Mouse (Mus musculus) urinary bladder, postnatal 14 days (tissue): ENCODE measurements around the gene Grb2.

Experiments used
- DNase-seq: peaks from one replicate; pipeline ENCODE4 v3.0.0; 2021; ENCODE audit warnings: low spot score

Grb2 gene

DNA sequence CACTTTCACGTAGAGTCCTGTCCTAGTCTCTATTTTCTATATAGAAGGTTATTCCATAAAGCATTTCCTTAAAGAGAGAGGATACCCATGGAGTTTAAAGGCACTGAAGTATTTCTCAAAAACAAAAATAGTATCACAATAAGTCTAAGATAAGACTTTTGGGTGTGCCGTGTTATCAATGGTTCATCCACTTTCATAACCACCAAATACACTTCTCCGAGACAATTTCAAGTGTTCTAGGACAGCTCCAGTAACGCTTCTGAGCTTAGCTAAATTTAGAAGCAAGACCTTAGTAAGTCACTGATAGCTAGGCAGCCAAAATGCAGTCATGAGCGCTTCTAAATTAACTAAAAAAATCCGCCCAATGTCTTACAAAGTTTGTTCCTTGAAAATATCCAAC lies 22.0 kb downstream of the Grb2 start:
- DNase-seq: no peak

DNA sequence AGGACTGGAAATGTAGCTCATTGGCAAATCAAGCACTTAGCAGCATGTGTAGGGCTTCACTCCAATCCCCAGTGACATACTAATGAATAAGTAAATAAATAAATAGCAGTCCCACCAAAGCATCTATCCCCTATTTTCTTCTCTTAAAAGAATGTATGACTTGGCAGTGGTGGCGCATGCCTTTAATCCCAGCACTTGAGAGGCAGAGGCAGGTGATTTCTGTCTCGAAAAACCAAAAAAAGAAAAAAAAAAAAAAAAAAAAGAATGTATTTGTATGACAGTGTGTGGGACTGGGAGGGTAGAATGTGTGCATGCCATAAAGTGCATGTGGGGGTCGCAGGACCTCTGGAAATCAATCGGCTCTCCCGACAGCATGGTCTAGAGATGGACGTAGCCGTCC lies 22.4 kb downstream of the Grb2 start:
- no peak for DNase-seq

DNA sequence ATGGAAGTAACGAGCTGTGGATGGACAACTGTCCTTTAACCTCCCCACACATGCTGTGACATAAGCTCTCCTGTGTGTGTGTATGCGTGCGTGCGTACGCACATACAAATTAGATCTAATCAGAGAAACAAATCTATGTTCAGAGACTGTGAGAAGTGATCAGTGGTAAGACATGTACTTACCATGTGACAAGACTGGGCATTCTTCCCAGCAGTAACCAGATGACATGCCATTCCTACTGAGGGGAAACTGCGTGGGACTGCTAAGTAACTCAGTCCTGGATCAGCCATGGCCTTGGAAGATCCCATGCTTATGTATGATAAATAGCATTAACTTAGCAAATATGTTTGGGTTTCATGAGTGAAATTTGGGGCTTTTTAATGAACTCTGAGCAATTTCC lies 23.5 kb downstream of the Grb2 start:
- DNase-seq: no peak

DNA sequence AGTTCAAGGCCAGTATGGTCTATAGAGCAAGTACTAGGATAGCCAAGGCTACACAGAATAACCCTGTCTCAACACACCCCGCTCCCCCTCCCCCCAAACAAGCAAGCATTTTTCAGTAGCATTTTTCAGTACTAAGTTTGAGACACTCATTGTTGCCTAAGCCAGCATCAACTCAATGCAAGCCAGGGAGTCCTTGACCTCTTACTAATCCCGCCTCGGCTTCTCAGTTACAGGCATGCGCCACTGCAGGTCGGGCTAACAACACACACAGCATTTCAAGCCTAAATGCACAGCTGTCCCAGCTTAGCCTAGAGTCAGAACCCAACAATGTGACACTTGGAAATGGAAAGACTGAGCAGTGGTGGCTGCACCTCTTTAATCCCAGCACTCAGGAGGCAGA lies 25.1 kb downstream of the Grb2 start:
- no peak for DNase-seq

DNA sequence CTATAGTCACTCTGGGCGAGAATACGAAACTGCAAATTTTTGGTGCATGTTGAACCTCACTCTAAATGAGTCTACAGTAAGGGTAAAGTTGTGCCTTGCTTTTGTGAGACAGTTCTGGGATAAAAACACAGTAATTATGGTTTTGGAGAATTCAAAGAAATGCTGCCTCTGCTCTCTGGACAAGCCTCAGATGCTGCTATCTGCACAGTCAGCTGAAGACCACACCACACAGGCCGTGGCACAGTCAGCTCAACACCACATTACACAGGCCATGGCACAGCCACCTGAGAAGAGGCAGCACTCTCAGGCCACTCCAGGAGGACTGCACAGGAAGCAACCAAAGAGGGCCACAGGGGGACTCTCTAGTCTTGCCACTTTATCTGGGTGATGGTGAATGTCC lies 26.0 kb downstream of the Grb2 start:
- no peak for DNase-seq

DNA sequence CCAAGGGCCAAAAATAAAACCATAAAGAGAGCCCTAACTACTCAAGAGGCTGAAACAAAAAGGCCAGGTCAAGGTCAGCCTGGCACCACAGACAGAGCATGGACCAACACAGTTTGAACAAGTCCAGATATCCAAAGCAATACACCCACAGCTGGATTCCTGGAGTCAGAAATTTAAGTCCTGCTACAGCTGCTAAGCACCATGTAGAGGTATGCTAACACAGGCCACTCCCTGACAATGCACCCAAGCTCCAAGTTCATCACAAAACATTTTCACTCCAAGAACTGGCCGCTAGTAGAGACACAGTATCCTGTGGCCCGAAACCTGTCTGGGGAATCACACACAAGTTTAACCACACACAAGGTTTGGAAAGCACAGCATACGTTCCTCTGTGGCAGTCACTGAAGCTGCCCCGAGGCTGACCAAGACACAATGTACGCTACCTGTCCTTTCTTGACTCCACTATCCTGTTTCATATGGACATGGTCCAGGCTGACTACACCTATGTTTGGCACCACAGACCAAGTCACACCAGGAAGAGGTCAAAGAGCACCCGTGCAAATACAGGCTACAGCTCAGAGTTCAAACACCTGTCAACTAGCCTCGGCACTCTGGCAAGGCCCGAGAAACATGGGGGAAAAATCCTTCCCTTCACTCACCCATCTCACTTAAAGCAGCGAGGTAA lies 28.7 kb downstream of the Grb2 start:
- no peak for DNase-seq

DNA sequence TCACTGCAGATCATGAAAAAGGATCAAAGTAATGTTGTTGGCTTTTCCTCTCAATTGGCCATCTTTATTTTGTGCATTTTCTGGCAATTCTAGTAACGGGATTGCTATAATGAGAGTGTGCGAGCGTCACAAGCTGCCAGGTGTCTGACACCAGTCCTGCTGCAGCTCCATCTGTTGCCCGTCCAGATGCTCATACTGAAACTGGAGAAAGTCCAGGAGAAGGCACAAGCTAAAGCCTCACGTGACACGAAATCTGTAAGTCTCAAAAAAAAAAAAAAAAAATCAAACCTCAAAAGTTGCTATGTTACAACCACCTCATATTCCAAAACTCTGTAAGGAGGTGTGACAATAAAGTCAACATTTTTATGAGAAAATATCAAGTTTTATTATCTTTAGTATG lies 29.5 kb downstream of the Grb2 start:
- no peak for DNase-seq

DNA sequence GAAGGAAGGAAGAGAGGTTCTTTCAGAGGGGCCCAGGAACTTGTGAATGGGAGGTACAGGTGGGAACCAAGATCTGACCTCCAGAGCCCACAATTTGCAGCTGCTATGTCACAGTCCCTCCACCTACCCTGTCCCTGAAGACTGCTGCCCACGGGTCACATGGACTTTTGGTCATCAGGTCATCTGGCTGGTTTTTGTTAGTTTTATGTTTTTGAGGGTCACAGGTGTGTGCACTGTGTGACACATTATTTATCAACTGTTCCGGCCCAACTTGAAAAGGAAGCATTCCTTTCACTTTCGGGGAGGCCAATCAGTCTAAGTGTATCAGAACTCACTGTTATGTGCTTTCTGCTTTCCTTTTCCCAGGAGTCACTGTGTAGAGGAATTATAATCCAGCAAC lies 30.9 kb downstream of the Grb2 start:
- no peak for DNase-seq

DNA sequence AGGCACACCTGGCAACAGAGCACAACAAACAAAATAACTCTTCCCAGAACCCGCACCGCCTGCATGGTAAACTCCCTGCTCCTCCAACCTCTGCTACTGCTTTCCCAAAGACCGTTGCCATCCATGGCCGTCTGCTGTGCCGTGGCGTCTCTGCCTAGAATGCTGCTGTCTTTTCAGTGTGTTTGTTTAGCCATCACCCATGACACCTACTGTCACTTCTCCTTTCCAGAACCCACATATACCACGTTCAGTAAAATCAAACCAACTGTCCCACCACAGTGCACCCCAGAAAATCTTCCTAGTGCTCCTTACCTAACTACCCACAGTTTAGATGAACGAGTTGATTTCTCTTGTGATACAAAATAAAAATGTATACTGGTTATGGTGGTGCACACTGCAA lies 31.7 kb downstream of the Grb2 start:
- no peak for DNase-seq

DNA sequence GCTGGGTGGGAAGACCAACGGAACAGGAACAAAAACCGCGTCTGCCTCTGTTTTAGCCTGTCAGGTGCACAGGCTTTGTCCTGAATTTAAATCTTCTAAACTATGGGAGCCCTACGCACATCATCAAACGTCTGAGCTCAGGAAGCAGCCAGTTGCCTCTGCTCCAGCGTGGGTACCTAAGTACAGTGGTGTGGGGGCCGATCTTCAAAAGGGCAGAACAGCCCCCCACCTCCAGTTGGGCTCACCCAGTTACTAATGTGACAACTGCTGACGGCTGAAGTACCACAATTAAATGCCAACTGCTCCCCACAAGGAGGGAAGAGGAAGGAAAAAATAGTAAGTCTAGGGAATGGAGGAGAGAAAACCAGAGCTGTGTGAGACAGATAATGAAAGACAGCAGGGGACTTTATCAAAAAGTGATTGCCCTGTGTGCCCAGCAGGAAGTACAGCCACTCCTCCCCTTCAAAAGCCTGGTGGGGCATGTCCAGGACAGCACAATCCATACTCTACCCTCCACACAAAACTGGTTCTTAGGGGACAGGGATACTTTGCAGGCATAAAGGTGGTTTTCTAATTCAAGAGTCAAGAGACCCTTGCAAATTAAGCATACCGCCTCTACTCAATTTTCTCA lies 34.0 kb downstream of the Grb2 start:
- DNase-seq: no peak

DNA sequence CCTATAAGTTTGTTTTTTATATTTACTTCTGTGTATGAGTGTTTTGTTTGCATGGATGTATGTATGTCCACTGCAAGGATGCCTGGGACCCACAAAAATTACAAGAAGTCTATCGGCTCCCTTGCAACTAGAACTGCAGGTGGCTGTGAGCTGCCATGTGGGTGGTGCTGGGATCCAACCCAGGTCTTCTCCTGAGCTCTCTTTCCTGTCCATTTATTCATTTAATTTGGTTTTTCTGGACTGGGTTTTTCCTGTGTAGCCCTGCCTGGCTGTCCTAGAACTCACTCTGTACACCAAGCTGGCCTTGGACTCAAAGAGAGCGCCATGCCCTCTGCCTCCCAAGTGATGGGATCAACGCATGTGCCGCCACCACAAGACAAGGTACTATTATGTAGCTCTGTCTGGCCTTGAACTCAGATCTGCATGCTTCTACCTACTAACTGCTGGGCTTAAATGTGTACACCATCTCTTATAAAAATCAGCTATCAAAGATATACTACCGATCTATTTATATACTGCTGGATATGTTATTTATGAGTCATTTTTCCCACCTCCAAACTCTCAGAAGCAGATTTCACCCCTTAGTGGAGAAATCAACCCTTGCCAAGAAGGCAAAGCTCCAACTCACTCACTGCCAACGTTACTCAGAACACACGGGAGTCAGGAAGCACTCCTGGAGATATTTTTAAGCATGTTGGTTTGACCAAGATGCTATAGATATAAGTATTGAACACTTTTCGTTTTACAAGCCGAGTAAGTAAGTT lies 34.7 kb downstream of the Grb2 start:
- DNase-seq: no peak

DNA sequence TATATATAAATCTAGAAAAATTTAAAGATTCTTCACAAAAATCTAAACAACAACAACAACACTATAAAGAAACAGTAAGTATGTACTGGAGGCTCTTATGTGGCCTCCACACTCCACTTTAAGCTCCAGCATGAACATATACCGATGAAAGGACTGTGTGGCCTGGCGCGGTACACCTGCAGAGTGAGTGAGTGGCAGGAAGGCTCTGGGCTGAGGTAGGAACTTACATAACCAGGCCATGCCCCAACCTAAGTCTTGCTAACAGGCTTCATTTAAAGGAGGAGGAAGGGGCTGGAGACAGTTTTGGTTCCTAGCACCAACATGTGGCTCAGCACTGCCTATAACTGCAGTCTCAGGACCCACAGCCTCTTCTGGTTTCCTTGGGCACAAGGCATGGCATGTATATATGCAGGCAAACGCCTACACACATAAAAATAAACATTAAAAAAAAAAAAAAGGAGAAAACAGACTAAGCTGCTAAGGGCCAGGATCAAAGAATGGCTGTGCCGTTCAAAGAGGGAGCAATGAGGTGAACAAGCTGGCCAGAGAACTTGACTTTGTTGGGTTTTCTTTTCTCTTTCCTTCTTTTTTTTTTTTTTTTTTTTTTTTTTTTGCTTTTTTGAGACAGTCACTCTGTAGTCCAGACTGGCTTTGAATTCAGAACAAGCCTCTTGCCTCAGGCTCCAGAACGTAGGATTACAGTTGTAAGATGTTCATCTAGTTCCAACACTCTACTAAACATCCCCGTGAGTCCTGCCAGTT lies 36.0 kb downstream of the Grb2 start:
- no peak for DNase-seq

DNA sequence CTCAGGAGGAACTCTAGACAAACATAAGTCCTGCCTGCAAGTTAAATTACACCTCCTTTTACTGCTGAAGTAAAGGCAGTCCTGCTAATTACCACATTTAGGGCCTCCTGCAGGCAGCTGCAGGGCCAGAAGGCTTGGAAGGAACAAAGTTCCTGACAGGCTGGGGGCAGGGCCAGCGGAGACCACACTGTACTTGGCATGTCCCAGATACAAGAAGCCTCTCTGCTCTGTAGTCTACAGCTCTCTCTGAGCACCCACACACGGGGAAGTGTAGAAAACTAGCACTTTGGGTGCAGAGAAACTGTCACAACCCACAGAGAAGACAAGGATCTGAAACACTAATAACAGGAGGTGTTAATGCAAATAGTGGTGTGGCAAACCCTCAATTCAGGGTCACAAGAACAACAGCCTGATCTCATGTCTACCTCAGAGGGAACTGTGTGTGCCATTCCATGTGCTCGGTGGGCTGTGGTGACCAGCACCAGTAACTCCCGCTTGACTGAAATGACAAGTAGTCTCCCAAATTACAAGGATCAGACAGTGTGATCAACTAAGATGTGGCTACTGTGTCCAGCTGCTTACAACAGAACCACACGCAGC lies 37.8 kb downstream of the Grb2 start:
- no peak for DNase-seq

DNA sequence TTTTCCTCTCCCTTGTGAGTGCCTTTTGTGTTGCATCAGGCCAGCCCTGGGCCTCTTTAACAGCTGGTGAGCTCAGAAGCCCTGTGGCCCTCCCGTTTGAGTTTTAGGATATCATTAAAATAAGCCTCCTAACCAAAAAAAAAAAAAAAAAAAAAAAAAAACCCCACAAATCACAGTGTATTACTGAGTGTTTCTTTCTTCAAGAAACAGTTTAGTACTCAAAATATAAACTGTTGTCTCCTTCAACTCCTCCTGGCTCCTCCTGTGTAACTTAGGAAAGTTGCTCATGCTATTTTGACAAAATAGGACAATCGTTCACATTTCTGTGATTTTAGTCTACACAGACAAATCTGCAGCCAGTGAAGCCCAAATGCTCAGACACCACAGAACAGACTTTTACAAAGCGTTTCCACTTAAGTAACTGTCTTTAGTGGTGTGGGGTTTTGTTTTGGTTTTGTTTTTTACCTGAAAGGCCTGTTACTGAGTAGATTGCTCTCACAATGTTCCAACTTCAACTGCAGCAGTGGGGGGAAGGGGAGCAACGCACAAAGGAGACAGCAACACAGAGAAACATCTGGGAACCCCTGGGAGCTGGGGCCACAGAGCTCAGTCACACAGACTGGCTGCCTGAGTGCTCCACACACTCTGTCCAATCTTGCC lies 44.6 kb downstream of the Grb2 start:
- DNase-seq: no peak

DNA sequence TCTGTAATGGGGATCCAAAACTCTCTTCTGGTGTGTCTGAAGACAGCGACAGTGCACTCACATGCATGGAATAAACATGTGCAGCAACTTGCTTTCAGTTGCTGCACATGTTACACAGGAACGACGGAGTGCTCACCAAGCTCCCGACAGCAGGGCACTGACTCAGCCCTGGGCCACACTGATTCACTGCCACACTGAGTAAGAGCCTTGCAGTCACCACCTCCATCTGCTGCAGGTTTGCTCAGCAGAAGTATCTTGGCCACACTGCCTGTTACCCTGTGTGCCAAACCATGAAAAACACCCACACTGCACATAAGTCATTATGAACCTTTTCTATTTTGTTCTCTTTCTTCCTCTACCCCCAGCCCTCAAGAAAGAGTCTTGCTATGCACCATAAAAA lies 48.0 kb downstream of the Grb2 start:
- DNase-seq: no peak

DNA sequence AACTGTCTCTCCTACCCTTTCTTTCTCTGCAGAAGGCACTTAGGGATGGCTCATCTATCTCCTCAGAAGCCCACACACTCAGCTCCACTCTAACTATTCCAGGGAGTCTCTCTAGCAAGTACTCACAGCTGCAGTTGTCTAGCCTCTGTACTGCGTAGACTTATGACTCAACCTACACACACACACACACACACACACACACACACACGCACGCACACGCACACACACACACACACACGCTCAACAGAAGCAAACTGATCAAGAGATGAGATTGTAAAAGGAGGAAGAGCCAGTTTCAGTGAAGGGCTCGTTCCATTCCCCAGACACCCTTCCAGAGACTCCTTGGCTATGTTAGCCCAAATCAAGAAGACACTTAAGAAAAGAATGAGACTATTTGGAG lies 49.9 kb downstream of the Grb2 start:
- peak; percentile 16 for DNase-seq

DNA sequence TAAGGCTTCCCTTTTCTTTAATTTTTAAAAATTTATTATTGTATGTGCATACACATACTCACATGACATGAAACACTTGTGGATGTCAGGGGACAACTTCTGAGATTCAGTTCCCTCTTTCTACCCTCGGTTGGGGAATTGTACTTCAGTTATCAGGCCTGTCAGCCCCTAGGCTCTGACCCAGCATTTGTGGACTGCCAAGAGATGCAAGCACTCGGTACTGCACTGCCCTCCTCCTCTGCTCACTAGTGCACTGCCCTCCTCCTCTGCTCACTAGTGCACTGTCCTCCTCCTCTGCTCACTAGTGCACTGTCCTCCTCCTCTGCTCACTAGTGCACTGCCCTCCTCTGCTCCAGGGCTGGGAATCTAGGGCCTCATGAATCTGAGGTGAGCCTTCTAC lies 54.3 kb downstream of the Grb2 start:
- DNase-seq: no peak

DNA sequence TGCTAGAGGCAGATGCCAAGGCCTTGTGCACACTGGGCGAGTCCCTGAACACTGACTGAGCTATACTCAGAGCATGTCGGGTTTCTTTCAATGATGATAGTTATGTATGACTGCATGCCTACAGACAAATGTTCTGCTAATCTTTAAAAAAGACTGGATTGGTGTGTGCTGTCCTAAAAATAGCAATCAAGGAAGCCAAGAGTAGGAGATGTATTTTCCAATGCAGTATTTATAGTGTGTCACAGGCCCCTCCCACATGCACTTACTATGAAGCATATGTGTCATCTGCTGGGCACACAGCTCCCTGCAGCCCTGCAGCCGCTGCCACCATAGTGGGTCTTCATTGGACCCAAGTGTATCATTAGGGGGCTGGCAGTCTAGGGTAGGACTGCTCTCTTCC lies 55.2 kb downstream of the Grb2 start:
- no peak for DNase-seq

DNA sequence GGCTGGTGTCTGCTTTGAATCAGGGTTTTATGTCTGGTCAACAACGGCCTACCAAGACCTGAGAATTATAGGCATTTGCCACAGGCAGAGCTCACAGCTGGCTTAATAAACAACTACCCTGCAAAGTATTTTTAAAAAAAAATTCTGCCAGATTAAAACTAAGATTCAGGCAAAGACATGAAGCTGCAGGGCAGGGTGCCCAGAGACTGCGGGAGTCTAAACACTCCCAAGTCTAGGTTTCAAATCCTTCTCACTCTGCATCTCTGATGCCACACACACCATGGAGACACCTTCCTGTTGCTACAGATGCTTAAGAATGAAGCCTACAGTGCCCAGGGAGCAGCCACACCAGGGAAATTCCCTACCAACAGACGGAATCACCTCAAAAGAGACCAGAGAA lies 56.7 kb downstream of the Grb2 start:
- DNase-seq: no peak

DNA sequence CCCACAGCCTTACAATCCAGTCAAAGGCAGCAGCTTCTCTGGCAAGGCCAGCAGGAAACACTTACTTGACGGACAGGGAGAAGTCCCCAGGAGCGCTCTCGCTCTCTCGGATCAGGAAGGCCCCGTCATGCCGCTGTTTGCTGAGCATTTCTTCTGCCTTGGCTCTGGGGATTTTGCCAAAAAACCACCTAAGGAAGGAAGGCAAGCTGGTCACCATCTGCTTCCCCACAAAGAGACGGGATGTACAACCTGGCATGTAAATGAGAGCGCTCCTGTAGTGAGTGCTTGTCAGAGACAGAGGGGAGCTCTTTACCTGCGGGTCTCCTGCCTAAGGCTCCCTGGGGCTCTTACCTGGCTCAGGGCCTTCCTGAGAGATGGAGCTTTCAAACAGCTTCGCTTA lies 58.7 kb downstream of the Grb2 start:
- DNase-seq: no peak

DNA sequence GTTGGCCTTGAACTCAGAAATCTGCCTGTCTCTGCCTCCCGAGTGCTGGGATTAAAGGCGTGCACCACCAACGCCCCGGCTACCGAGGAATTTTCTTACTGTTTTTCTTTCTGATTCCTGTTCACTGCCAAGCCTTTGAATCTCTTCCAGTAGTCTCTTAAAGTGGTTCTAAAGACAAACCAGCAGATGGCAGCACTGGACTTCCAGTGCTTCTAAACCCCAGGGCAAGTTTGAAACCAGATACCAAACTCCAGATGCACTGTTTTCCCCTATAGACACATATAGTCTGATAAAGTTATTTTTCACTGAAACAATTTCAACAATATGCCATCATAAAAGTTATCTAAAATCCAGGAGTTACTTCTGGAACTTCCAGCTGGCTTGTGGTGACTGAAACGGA lies 60.9 kb downstream of the Grb2 start:
- peak; percentile 59 for DNase-seq

DNA sequence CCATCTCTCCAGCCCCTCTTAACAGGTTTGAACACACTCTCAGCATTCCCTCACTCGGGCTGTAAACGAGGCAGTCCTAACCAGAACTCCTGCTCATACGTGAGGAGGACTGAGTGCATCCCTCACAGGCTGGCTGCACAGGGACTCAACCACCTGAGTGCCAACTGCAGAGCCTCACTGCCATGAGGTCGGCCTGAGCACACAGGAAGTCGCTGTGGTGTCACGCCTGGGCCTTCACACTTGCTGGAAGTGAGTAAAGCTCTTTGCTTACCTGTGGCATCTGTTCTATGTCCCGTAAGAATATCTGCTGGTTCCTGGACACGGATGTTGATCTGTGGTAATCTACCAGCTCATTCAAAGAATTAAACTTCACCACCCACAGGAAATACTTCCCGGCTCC lies 62.0 kb downstream of the Grb2 start:
- no peak for DNase-seq
